Mouse (Mus musculus): ENCODE measurements around the gene Rag2.

The Rag2 gene

GRCm38 (mm10) chr2:101624526-101624925, at the start of gene Rag2:
Gene Rag2, plus strand, starts transcription at chr2:101624718.
- WGBS, result 65% methylated on average over 4 of the region's 4 CpGs

- WGBS, result 81% methylated on average over 4 of the region's 4 CpGs
Observed at GRCm38 (mm10) chr2:101577243-101577642, 47.3 kb upstream of the Rag2 start.

DNA sequence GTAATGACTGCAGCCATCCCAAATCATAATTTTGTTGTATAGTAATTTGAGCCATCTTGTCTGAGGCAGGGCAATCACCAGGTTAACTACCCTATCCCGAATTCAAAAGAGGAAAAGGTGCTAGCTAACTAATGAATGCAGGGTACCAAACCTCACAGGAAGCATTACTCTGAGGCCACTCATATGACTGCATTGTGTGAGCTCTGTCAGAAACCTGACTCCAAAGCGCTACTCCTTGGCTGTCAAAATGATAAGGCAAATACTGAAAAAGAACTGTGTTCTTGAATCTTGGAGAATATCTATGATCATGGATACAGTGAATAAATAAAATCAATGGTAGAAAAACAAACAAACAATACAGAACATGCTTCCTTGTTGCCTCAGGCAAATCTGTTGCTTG, 44.5 kb upstream of the Rag2 start:
- 90% methylated on average over 2 of the region's 2 CpGs for WGBS

DNA sequence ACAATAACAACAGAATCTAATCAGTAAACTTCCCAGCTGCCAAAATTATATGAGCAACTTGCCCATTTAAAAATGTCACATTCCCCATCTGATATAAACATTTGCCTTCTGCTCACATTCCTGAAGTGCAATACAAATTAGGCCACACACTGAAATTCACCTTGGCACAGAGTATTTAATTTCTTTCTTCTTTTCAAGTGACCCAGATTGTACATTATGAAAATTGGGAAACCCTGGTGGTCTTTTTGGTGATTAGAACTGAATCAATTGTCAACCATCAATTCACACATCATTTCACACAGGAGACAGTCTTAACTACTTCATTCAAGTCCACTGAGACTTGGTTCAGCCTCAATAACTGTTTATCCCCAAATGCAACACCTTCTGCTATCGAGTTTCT, 44.1 kb upstream of the Rag2 start:
- WGBS, result 67% methylated on average over 1 of the region's 1 CpGs

- 87% methylated on average over 3 of the region's 3 CpGs for WGBS
Observed at GRCm38 (mm10) chr2:101580977-101581376, 43.5 kb upstream of the Rag2 start.

GRCm38 (mm10) chr2:101581418-101581817, 43.1 kb upstream of the Rag2 start:
- WGBS, result 77% methylated on average over 3 of the region's 3 CpGs

- WGBS, result 81% methylated on average over 8 of the region's 8 CpGs
Observed at GRCm38 (mm10) chr2:101591356-101591755, 33.2 kb upstream of the Rag2 start.

DNA sequence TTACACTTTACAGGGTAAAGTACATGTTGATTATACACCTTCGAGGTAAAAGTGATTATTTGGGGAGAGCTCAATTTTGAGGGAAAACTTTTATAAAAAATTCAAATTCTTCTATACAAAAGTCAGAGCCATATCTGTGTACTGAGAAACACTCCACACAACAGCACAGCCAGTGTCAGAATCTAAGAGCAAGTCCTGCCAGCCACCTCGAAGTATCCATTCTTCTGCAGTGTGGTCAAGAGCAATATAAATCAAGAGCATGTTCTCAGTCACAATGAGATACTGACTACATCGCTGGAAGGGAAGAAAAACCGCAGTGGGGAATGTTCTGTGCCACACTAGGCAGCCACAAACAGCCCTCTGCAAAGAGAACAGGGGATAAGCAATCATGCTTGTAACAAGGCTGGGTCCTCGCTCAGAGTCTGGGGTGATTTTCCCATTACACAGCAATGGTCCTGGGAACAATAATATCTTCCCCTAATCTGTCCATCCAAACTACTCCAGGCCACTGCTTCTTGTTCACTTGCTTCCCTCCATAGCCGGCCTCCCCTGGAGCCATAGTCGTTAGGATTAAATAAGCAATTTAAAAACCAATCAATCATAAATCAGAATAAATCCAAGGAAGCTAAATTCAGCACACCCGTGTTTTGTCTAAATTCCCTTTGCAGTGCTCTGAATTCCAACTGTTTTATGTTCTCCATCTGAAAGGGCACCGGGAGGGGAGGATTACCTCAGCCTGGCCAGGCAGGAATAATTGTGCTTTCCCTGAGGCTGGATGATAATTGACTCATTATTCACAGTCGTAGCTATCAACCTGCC, 32.3 kb upstream of the Rag2 start:
- 71% methylated on average over 10 of the region's 10 CpGs for WGBS

DNA sequence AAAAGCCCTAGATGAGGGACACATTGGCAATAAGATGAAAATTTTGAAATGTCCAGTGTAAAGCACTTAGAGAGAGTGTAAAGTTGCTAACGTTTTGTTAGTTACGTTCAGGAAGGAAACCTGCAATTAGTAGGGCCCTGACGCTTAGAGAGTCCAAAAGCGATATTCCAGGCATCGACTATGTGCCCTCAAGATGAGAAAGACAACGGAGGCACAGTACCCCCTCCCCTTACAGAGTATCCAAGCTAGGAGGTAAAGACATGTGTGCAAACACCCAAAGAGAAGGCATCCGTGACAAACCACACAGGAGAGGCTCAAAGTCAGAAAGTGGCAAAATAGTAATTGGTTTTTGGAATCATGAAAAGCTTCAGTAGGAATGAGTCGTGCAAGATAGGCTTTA, 31.6 kb upstream of the Rag2 start:
- 76% methylated on average over 8 of the region's 8 CpGs for WGBS

DNA sequence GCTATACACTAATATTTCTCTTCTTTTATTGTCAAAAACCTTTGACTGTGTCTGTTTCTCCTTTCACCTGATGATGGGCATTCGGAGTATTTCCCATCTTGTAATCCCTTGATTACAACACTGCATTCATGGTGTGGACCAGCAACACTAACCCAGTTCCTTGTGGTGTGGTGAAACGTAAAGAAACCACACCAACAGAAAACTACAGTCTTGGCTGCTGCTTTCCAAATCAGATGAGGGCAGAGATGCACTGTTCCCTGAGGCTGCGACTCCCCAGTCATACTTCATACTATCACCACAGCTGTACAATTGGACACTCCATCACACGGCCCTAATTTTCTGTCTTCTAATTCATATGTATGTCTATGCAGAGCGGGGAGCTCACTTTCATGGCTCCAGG, 29.8 kb upstream of the Rag2 start:
- 93% methylated on average over 5 of the region's 5 CpGs for WGBS

- 40% methylated on average over 13 of the region's 13 CpGs for WGBS
Observed at GRCm38 (mm10) chr2:101598190-101599181, 26.0 kb upstream of the Rag2 start.

GRCm38 (mm10) chr2:101600703-101601102, 23.8 kb upstream of the Rag2 start:
- WGBS, result 11% methylated on average over 8 of the region's 8 CpGs

DNA sequence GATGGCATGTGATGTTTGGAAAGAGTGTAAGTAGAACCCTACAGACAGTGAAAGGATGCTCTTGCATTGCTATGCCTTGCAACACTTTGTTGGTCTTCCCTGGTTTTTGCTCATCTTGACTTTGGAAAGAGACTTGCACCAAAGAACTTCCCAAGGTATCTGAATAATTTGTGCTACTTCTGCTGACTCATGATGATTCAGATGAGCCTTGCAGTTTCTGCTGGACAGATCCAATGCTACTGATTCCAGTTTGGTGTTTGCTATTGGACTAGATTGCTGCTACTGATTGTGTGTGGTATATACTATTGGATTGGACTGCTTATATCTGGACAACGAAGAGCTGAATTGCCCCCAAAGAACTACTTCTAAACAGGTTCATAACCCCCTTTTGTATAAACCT, 21.4 kb upstream of the Rag2 start:
- WGBS, result 95% methylated on average over 1 of the region's 1 CpGs

DNA sequence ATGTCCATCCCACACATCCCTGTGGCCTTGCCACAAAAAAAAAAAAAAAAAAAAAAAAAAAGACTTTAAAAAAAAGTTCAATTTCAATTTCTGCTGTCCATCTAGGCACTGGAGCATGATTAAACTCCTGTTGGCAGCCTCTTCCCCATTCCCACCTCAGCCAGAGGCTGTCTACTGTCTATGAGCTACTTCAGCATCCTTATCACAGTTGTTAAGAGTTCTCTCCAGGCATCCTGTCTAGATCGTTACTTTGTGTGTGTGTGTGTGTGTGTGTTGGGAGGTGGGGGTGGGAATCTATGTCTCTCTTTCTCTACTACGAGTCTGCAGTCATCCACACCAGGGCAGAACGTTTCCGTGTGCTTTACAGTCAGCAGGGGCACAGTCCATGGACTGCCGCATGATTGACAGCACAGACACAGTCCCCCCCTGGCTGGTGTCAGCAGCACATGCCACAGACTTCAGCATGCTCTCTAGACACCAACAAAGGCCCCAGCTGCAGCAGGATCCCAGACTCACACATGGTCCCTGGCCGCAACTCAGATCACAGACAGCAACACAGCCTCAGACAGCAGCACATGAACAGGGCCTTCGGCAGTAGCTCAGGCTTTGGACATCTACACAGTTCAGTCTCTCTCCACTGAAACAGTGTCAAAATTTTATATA, 16.2 kb upstream of the Rag2 start:
- WGBS, result 64% methylated on average over 7 of the region's 7 CpGs

DNA sequence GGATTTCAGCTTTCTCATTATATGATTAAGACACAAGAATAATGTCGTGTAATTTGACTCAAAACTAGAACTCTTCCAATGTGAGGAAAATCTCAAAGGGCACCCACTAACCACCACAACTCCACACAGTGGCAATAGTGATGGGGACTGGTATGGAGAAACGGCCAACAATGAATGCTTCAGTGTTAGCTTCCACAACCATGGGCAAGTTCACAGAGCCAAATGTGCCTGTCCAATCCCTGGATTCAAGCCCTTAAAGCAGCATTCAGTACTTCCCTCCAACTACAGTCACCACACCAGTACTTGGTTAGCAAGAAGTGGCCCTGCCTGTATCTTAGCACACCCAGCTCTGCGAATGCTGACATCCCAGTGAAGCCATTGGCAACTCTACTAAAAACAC, 13.7 kb upstream of the Rag2 start:
- 72% methylated on average over 3 of the region's 3 CpGs for WGBS

DNA sequence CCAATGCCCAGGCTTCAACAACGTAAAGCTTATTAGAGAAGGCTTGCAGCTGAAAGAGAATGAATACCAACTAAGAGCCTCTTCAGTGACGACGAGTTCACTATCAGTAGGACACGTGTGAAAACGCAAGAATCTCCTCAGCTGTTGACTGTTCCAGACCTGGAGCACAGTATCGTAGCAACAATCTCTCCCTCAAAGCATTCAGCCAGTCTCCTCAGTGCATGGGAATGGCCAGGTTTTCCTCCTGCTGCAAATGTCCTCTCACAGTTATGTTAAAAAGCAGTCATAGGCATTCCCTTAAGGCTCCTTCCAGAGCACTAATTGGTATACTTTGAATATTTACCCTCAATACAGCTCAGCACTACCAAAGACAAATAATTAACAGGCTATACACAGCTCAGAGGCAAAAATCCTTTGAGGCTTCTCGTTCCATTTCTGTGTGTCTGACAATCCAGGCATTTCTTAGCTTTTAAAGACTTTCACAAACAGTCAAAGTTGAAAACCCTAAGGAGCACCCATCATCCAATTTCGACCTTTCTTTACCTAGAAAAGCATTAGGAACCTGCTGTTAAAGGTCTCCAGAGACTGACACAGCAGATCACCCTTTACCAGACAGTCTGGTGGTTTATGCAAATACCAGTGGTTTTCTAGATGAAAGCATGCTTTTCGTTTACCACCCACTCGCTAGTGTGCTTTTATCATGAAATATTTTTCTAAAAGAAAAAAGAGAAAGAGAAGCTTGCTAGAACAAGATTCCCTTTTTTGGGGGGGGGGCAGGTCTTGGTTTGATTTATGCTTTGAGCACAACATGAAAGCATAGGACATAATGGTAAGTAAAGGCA, 8.8 kb upstream of the Rag2 start:
- 53% methylated on average over 10 of the region's 10 CpGs for WGBS

DNA sequence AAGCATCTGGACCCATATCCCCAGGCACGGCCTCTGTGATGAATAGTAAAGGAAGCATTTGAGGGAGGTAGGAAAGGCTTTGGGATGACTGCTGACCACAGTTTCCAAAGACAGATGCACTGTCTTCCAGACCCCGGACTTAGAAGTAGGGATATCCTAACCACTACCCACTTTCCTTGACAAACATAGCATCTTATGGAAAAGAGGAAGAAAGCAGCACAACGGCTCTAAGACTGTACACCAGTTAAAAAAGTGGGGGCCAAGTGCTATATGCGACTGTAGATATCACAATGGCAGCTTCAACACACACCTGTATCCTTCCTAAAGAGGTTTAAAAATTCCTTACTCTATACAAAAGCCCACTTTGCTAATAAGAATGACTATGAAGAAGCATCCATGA, 6.1 kb upstream of the Rag2 start:
- WGBS, result 82% methylated on average over 4 of the region's 4 CpGs

- WGBS, result 82% methylated on average over 3 of the region's 3 CpGs
Observed at GRCm38 (mm10) chr2:101620899-101621298, 3.6 kb upstream of the Rag2 start.

DNA sequence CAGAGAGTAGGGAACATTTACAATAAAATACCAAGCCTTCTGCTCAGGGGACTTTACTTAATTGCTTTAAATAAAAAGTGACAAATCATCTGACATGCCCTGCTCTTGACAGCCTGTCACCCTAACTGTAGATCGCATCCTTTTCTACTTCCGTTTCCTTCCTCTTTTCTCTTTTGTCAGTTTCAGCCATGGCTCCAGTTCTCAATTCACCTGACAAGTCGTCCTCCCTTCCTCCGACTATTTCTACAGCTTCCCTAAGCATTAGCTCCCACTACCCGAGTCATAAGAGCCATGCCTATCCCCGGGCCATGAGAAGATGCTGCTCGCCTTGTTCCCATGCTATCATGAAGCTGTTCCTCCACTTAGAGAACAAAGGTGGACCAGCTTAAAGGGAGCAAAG, 2.9 kb upstream of the Rag2 start:
- 77% methylated on average over 7 of the region's 7 CpGs for WGBS

DNA sequence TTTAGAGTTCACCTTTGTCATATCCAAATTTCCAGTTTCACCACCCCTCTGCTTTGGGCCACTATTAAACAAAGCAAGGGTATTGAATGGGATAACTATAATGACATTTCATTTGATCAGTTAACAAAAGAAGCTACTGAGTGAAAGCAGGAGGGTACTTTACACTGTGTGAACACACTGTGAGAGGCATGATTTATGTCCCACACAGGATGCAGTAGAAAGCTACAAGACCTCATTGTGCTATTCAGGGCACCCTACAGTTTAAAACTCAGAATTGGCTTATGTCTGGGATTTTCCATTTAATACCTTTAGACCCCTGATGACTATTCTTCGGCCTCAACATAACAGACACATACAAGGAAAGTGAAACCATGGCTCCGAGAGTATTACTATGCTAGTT, 1.5 kb upstream of the Rag2 start:
- 76% methylated on average over 2 of the region's 2 CpGs for WGBS

GRCm38 (mm10) chr2:101624011-101624410, 507 bp upstream of the Rag2 start:
- WGBS, result 73% methylated on average over 2 of the region's 2 CpGs

Measured in cerebral cortex, adult 2 months (tissue).